Mouse (Mus musculus) hindbrain, embryonic 10.5 days (tissue): ENCODE results near the gene Zglp1. TPM values are rescaled to one million over a fixed set of nuclear protein-coding genes. Genes with fewer than 3 reads are reported as not detected.

Experiments
- DNase-seq: peaks from one replicate; pipeline ENCODE4 v3.0.0-alpha.2; 2017; ENCODE audit warnings: low spot score
- H3K27ac ChIP-seq: fragments of 300-500 bp; sonication (generic); 2 replicates; pipeline ENCODE4 v1.5.1; 2016; ENCODE audit warnings: mild to moderate bottlenecking, moderate library complexity
- H3K27me3 ChIP-seq: fragments of 300-500 bp; sonication (generic); 2 replicates; pipeline ENCODE4 v1.6.1; 2016; ENCODE audit warnings: mild to moderate bottlenecking; ENCODE audit not compliant: poor library complexity, insufficient read depth, severe bottlenecking
- H3K36me3 ChIP-seq: fragments of 300-500 bp; sonication (generic); 2 replicates; pipeline ENCODE4 v1.6.1; 2016; ENCODE audit warnings: mild to moderate bottlenecking, moderate library complexity
- H3K4me1 ChIP-seq: fragments of 300-500 bp; sonication (generic); replicated peaks from 2 replicates; pipeline ENCODE4 v1.6.1; 2016; ENCODE audit warnings: mild to moderate bottlenecking
- H3K4me3 ChIP-seq: fragments of 300-500 bp; sonication (generic); 2 replicates; pipeline ENCODE4 v1.5.1; 2016; ENCODE audit warnings: mild to moderate bottlenecking, moderate library complexity
- H3K9me3 ChIP-seq: fragments of 300-500 bp; sonication (generic); 2 replicates; pipeline ENCODE4 v1.6.1; 2016; ENCODE audit warnings: mild to moderate bottlenecking, moderate library complexity
- WGBS: fragments of 180-500 bp; shearing (Covaris S2); methylation state at CpG from one replicate; pipeline ENCODE4 v1.1.7; 2016; 5-methylcytosine and 5-hydroxymethylcytosine counted together
- polyA plus RNA-seq: library from polyadenylated mRNA; unstranded; fragments of >200 nt; fragmentation: Nextera tagmentation; extraction: Ambion mirVana; gene quantifications from 2 replicates; pipeline ENCODE4 v1.2.1, GENCODE M21; 2016

Gene Zglp1
- polyA plus RNA-seq, 1 experiment from 2014 or later, result 1.0 TPM

- H3K36me3 ChIP-seq, result no peaks in the 10 kb centered on the region
Measured at GRCm38 (mm10) chr9:21030781-21031250, 36.1 kb downstream of the Zglp1 start.

GRCm38 (mm10) chr9:21030055-21030600 is 36.8 kb downstream of the Zglp1 start:
- peaks cover 100% of the 10 kb centered on the region for H3K27me3 ChIP-seq
- 20% methylated on average over 22 of the region's 22 CpGs for WGBS
- no peaks in the 10 kb centered on the region for H3K9me3 ChIP-seq
- H3K4me1 ChIP-seq, result peaks cover 64% of the 10 kb centered on the region
- no peak overlapping the region; the same call in 1 of the 2 replicates for H3K27ac ChIP-seq
- DNase-seq, result no peak
- H3K4me3 ChIP-seq, result peak overlapping the region; percentile 55
- no peaks in the 10 kb centered on the region for H3K36me3 ChIP-seq

More at GRCm38 (mm10) chr9:21030781-21031250, 36.1 kb downstream of the Zglp1 start:
- under 1% methylated on average over 13 of the region's 13 CpGs for WGBS
- Histone ChIP-seq H3K4me3 (peak overlapping the region; percentile 55), H3K9me3 (no peaks in the 10 kb centered on the region), H3K27me3 (peaks cover 100% of the 10 kb centered on the region), H3K27ac (no peak overlapping the region), H3K4me1 (peaks cover 70% of the 10 kb centered on the region)
- DNase-seq, result peak; percentile 83

- Histone ChIP-seq H3K36me3 (no peaks in the 10 kb centered on the region), H3K4me3 (peak within 1 kb of the TSS; percentile 55), H3K4me1 (peaks cover 58% of the 10 kb centered on the region), H3K27me3 (peaks cover 95% of the 10 kb centered on the region), H3K9me3 (no peaks in the 10 kb centered on the region), H3K27ac (peak within 1 kb of the TSS; percentile 75)
- 2% methylated on average over 37 of the region's 37 CpGs for WGBS
- peak; percentile 83 for DNase-seq
Measured at GRCm38 (mm10) chr9:21029291-21030054, 37.4 kb downstream of the Zglp1 start, which contains the start of gene Icam4. Icam4 (plus strand) TSS chr9:21029373.

- H3K27ac ChIP-seq, result 0 out of 2 replicates have a peak overlapping the region, but pooled peaks have one; percentile 75
- H3K9me3 ChIP-seq, result no peaks in the 10 kb centered on the region
- H3K27me3 ChIP-seq, result peaks cover 87% of the 10 kb centered on the region
- H3K4me3 ChIP-seq, result 0 out of 2 replicates have a peak overlapping the region, but pooled peaks have one; percentile 55
- H3K36me3 ChIP-seq, result no peaks in the 10 kb centered on the region
- 71% methylated on average over 6 of the region's 6 CpGs for WGBS
- DNase-seq, result no peak
- H3K4me1 ChIP-seq, result peaks cover 55% of the 10 kb centered on the region
Measured at GRCm38 (mm10) chr9:21028560-21029110, 38.3 kb downstream of the Zglp1 start.

- WGBS, result 56% methylated on average over 8 of the region's 8 CpGs
- peaks cover 79% of the 10 kb centered on the region for H3K27me3 ChIP-seq
Measured at GRCm38 (mm10) chr9:21027774-21028290, 39.1 kb downstream of the Zglp1 start.

GRCm38 (mm10) chr9:21026849-21027248 is 40.0 kb downstream of the Zglp1 start:
- no peaks in the 10 kb centered on the region for H3K36me3 ChIP-seq
- peaks cover 37% of the 10 kb centered on the region for H3K4me1 ChIP-seq
- no peak for DNase-seq
- WGBS, result 80% methylated on average over 12 of the region's 12 CpGs
- peaks cover 69% of the 10 kb centered on the region for H3K27me3 ChIP-seq
- no peaks in the 10 kb centered on the region for H3K9me3 ChIP-seq
- H3K4me3 ChIP-seq, result no peak overlapping the region
- peak overlapping the region; percentile 36; the same call in 1 of the 2 replicates for H3K27ac ChIP-seq

More at GRCm38 (mm10) chr9:21027774-21028290, 39.1 kb downstream of the Zglp1 start:
- H3K36me3 ChIP-seq, result no peaks in the 10 kb centered on the region
- no peaks in the 10 kb centered on the region for H3K9me3 ChIP-seq
- peaks cover 47% of the 10 kb centered on the region for H3K4me1 ChIP-seq
- DNase-seq, result no peak
- H3K27ac ChIP-seq, result no peak overlapping the region
- H3K4me3 ChIP-seq, result no peak overlapping the region

GRCm38 (mm10) chr9:21025258-21025810 is 41.6 kb downstream of the Zglp1 start:
- Histone ChIP-seq H3K9me3 (no peaks in the 10 kb centered on the region), H3K4me1 (peaks cover 22% of the 10 kb centered on the region), H3K4me3 (no peak overlapping the region), H3K27me3 (peaks cover 55% of the 10 kb centered on the region), H3K27ac (no peak overlapping the region), H3K36me3 (no peaks in the 10 kb centered on the region)
- WGBS, result 72% methylated on average over 19 of the region's 19 CpGs
- no peak for DNase-seq

GRCm38 (mm10) chr9:21022726-21023125 is 44.2 kb downstream of the Zglp1 start:
- Histone ChIP-seq H3K4me3 (no peak overlapping the region), H3K4me1 (0 out of 2 replicates have a peak, but pooled peaks cover 5% of the 10 kb centered on the region), H3K36me3 (no peaks in the 10 kb centered on the region), H3K9me3 (no peaks in the 10 kb centered on the region), H3K27me3 (peaks cover 46% of the 10 kb centered on the region), H3K27ac (no peak overlapping the region)
- 84% methylated on average over 1 of the region's 1 CpGs for WGBS
- no peak for DNase-seq

- 61% methylated on average over 6 of the region's 6 CpGs for WGBS
- DNase-seq, result no peak
- Histone ChIP-seq H3K4me1 (0 out of 2 replicates have a peak, but pooled peaks cover 4% of the 10 kb centered on the region), H3K27ac (no peak overlapping the region), H3K4me3 (no peak overlapping the region), H3K36me3 (no peaks in the 10 kb centered on the region), H3K27me3 (peaks cover 46% of the 10 kb centered on the region), H3K9me3 (no peaks in the 10 kb centered on the region)
Measured at GRCm38 (mm10) chr9:21022288-21022687, 44.6 kb downstream of the Zglp1 start.

GRCm38 (mm10) chr9:21021363-21021762 is 45.5 kb downstream of the Zglp1 start:
- H3K27me3 ChIP-seq, result peaks cover 46% of the 10 kb centered on the region
- H3K4me3 ChIP-seq, result no peak overlapping the region
- H3K9me3 ChIP-seq, result no peaks in the 10 kb centered on the region
- H3K27ac ChIP-seq, result no peak overlapping the region
- 71% methylated on average over 3 of the region's 3 CpGs for WGBS
- H3K4me1 ChIP-seq, result peaks cover under 1% of the 10 kb centered on the region; the same call in 1 of the 2 replicates
- H3K36me3 ChIP-seq, result no peaks in the 10 kb centered on the region
- DNase-seq, result no peak

GRCm38 (mm10) chr9:21018600-21018999 is 48.3 kb downstream of the Zglp1 start:
- Histone ChIP-seq H3K27me3 (peaks cover 60% of the 10 kb centered on the region), H3K9me3 (no peaks in the 10 kb centered on the region), H3K36me3 (no peaks in the 10 kb centered on the region), H3K27ac (no peak overlapping the region), H3K4me1 (peaks cover 15% of the 10 kb centered on the region), H3K4me3 (no peak overlapping the region)
- no peak for DNase-seq
- WGBS, result 78% methylated on average over 2 of the region's 2 CpGs

GRCm38 (mm10) chr9:21017177-21017575 is 49.7 kb downstream of the Zglp1 start:
- 42% methylated on average over 4 of the region's 4 CpGs for WGBS
- H3K9me3 ChIP-seq, result no peaks in the 10 kb centered on the region
- no peak overlapping the region for H3K4me3 ChIP-seq
- peaks cover 71% of the 10 kb centered on the region for H3K27me3 ChIP-seq
- no peak for DNase-seq
- H3K36me3 ChIP-seq, result no peaks in the 10 kb centered on the region
- H3K27ac ChIP-seq, result no peak overlapping the region
- peaks cover 15% of the 10 kb centered on the region for H3K4me1 ChIP-seq
